Mouse (Mus musculus) brain, embryonic 14.5 days (tissue): ENCODE results near the gene Mipep.

Experiments used
- CTCF ChIP-seq: fragments of 200-500 bp; IDR thresholded peaks from 2 replicates; pipeline ENCODE4 v1.5.1; 2012; ENCODE audit warnings: inconsistent platforms, mild to moderate bottlenecking, moderate library complexity, borderline replicate concordance; ENCODE audit not compliant: insufficient read depth, insufficient read length; ENCODE audit errors: extremely low read depth
- POLR2A ChIP-seq: fragments of 200-500 bp; IDR thresholded peaks from 2 replicates; pipeline ENCODE4 v1.6.1; 2012; ENCODE audit warnings: mild to moderate bottlenecking, inconsistent platforms, borderline replicate concordance; ENCODE audit not compliant: poor library complexity, insufficient read depth, insufficient read length, severe bottlenecking; ENCODE audit errors: extremely low read depth

DNA sequence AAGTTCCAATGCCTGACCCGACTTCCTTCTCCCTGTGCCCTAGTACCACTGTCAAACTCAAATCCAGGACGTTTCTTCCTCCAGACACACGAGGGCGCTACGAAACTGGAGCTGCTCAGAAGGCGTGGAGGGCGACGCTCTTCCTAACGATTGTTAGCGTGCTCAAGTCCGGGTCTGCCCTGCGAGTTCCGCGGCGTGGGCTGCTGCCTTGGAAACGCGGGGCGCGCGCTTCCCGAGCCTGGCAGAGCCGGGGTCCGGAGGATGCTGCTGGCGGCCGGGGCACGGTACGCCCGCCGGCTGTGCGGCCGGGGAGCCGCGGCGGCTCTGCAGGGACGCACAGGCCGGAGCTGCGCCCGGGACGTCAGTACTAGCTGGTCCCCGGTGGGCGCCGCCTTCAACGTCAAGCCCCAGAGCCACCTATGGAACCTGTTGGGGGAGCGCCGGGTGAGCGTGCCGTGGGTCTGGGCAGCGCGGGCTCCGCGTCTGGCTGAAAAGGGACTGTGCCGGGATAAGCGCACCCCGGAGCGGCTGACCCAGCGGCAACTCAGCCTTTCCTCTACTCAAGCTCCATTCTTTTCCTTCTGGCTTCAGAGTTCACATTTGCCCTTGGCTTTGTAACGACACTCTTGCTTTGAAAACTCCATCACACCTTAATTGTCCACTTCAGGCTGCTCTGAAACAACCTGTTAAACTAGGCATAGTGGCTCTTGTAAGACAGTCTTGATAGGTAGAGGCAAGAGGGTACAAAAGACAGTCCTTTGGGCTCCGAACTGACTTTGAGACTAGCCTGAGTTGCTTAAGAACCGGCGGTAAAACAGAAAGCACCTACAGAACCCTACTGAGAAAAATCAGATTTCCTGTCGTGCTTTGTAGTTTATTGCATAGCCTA, at the start of gene Mipep:
- peak; percentile 94 for TF ChIP-seq CTCF
- TF ChIP-seq POLR2A: peak; percentile 45
